Mouse (Mus musculus): Measurements from ENCODE around the gene Zfp53.

DNA sequence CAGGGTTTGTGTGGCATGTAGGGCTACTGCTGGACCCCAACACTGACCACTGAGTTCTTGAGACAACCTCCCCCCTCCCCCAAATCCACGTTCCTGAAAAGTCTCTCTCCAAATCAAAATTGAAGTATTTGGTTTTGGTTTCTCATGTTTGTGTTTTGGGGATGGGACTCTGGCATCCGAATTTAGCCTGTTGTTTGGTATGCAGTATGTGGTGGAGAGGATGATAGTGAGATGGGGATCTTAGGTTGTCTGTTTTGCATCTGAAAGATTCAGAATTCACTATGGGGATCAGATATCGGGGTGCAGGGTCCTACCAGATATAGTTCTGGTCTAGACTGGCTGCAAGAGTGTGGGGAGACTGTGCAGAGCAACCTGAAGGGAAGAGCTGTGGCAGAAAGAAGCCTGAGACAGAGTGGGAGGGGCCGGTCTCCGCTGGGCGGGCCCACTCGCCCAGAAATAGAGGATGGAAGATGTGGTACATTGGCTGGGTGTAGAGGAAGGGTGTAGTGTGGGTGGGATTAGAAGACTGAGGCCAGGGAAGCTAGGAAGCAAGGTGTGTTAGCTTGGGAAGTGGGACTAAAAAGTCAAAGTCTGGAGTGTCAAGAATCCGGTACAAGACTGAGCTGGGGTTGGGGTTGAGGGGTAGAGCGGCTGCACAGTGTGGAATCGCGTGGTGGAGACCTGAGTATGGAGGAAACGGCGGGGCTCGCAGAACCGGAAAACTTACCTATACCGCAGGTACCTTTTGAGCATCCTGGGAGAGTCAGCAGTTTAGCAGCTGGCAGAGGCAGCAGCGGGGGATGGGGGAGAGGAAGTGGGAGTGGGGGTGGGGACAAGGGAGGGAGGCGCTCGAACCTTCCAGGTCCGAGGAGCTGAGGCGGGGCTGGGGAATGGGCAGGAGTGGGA lies 46.6 kb downstream of the Zfp53 start, which contains the start of gene Zfp52:
- no peak for TF ChIP-seq POLR2A (IDR thresholded peaks at IDR 0.05; ENCODE audit: insufficient read depth, low read length)
- TF ChIP-seq CTCF (IDR thresholded peaks at IDR 0.05; ENCODE audit: low read depth, low read length) = no peak

Data from ES-Bruce4 (cell line).